Mouse (Mus musculus) kidney, postnatal 36 days (tissue): ENCODE measurements around the gene Isca1.
"Not testable (repeated sequence)": the region's sequence is repeated elsewhere in the genome, so short reads cannot be mapped to it uniquely, and the experiment has no call there.

Source experiments
- DNase-seq, 2 experiments: peaks; one replicate each; pipeline ENCODE4 v3.0.0; 2021 to 2022; ENCODE audit warnings: mixed read lengths in 2 of 2

Gene Isca1

DNA sequence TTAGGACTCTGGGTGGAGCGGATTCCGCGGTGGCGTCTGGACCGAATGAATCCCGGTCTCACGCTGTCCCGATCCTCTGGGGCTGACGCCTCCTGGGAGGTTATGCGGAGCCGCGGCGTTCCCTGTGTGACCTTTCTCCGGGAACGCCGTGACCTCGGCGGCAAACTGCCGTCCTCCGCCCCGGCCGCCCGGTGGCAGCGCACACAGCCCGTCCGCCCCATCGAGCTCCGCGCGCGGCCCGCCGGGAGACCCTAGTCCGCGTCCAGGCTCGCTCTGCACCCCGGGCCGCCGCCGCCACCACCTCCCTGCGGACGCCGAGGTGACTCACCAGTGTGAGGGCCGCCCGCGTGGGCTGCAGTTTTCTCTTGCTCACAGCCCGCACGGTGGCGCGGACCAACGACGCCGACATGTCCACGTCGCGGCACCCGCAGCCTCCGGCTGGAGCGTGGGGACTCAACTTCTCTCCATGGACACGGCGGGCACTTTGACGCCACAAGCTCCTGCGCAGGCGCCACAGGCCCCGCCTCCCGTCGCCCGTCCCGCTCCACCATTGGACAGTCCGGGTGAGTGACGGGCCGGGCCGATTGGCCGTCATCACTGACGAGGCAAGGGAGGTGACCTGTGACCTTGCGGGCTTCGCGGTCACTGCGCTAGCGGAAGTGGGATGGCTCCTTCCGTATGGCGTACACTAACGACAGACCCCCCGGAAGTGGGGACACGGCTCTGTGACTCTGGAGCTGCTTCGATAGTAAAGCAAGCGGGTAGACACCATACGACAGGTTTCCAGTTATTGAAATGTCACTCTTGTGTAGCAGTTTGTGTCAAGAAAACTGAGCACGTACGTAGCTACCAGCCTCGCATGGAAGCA is at the start of gene Isca1:
Isca1 (minus strand) TSS at position 515 of the 868 bp plus-strand sequence.
- peak; percentile 98 to 99 for DNase-seq

DNA sequence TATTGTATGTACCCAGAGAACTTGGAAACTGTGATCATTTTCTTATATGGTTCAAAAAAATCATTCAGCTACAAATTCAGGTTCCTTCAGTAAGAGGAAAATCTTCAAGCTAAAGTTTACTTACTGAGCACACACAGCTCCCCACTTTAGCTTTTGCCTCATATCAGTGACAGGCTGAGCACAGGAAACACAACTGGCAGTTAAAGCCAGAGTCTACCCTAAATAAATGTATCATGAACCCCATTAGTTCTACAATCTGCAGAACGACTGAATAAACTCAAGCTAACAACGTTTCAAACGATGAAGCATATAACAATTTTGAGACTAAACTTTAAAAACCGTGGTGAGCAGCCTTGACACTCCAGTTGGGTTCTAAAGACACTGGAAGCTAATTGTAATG is 47.7 kb upstream of the Isca1 start:
- DNase-seq = no peak

DNA sequence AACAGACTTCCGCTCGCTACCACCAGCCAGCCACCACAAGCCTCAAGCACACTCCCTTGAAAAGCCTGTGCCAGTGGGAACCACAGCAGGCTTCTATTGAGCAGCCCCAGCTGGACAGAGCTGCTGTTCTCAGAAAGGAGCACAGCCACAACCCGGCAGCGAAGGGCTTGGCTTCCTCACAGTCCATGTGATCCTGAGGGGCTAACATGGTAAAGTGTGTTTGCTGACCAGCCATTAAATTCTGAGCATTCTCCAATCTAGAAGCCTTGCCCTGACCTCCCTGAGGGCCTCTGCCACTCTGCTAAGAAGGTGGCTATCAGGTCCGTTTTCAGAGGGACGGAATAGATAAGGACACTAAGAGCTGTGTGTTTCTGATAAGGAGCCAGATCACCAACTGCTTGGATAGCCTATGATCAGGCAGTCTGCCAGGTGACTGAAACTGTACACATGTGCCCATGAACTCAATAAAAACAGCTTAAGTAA is 44.5 kb upstream of the Isca1 start:
- DNase-seq = no peak

DNA sequence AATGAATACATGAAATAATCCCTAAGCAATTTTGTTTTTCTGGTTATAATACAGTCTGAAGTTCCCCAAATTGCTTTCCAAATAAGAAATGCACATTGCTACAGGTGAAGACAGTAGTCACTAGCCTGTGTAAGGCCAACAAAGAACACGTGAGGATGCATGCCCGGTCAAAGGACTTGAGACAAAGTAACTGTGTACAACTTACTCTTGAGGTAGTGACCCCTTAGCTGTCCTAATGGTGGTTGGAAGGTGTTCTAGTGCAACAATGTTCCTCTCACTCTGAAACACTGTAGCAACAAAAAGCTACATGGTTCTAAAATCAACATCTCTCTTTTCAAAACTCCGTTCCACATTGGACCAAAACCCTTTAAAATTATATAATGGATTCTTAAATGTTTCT is 42.0 kb upstream of the Isca1 start:
- DNase-seq = no peak

DNA sequence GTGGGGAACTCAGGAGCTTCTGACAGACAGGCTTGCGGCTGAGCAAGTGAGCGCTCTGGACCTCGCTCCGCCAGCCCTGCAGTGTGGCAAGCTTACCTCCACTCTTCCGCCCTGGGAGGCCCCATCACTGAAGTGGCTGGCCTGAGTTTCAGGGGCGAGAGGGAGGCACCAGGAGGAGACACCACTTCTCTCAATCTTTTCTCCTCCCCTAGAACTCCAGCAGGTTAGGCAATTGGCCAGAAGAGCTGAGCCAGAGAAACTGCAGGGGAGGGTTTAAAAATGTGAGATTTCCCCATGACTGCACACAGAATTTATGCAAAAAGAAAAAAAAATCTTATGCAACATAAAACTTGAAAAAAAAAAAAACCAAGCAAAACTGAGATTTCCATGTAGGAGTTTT is 31.4 kb upstream of the Isca1 start:
- peak; percentile 22 to 31 for DNase-seq

DNA sequence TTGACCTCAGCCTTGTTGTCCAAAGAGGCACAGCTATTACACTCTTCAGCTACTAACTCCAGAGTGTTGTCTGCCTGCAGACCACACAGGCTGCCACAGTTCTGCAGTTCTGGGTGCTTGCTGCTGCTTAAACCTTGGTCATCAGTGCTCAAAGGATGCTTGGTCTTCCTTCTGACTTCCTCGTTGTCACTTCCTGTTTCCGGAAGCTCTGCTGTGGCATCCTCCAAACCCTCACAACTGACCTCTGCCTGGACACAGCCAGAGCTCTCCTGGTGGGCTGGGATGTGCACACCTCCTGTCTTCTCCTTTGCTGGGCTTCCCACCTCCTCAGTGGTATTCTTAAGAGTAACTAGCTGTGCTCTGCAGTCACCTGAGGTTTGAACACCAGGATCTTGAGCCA is 30.5 kb upstream of the Isca1 start:
- no peak for DNase-seq

DNA sequence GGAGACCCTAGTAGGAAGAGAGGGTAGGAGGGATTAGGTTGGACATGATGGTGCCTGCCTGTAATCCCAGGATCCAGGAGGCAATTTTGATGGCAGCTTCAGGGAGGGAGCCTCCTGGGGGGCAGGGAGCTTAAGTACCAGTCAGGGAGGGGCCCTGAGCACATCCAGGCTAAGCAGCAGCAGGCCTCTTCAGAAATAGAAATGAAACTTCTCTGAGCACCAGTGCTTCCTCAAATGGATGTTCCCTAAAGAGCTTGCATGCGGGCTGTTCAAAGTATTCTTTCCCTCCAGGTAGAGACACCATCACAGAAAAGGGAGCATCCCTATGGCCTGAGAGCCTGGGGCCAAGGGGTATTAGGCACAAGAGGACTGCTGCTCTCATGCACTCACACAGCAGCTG is 28.7 kb upstream of the Isca1 start:
- no peak for DNase-seq

DNA sequence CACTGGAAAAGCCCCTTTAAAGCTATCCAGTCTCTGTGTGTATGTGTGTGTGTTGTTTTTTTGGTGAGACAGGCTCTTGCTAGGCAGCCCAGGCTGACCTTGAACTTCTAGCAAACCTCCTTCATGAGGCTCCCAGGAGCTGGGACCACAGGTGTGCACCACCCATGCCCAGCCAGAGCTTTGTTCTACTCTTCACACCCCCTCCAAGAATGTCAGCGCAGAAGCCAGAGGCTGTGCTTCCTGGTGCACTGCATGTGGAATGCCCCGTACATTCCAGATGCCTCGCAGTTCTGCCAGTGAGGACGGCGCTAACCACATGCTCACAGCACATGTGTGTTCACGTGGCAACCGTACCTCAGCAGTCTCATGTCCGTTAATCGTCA is 26.8 kb upstream of the Isca1 start:
- DNase-seq = no peak

DNA sequence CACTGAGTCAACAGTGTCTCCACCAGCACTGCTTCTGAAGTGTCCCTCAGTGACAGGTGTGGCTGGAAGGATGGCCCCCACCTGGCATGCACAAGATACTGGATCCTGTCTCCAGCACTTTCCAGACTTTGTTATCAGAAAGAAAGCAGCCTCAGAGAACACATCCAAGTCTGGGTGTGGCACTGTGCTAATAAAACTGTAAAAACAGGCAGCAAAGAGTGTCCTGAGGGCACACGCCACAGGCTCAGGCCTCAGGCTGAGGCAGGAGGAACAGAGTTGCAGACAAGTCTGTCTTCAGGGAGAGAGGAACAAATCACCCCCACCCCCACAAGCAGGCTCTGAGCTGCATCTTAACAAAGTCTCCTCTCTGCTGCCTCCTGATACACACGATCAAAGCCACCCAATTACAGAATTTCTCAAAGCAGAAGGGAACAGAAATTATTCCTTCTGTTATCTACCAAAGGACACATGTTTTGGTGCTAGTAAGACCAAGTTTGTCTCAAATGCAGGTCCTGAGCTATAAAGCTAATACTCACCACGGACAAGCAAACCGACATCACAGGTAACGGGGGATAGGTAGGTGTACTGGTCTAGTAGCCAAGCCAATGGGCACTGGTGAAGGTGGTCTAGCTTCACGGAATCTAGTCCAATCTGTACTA is 26.3 kb upstream of the Isca1 start:
- no peak for DNase-seq

DNA sequence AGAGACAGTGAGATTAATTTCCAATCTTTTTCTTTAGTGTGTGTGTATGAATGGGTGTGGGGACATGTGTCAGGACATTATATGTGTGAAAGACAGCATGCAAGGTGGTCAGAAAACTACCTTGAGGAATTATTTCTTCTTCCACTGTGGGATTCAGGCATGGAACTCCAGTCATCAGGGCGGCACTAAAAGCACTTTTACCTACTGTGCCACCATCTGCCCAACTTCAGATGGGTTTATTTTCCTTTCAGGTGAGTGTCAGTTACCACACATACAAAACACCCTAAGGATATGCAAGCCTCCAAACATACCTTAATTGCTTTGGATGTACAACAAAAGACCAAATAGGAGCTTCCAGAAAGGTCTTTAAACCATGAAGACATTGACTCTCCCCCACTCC is 25.2 kb upstream of the Isca1 start:
- DNase-seq = no peak

DNA sequence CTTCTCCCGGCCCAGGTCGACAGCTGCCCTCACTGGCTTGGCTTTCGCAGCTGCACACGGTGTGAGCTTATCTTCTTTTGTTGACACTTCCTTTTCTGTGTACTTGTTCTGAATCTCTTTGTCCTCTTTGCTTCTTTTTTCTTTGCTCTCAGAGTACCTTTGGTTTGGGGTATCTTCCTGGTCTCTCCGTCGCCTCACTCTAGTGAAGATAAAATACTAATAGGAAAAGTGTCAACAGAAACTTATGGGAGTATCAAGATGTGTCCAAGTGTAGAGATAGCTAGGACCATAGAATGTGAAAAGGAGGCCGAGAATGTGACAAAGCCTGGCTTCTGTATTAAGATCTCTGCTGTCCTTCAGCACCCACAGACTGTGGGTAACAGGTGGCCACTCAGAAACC is 12.5 kb upstream of the Isca1 start, which contains the start of gene Gm49354:
Gm49354 (minus strand) TSS at position 101 of the 400 bp plus-strand sequence.
- no peak for DNase-seq

DNA sequence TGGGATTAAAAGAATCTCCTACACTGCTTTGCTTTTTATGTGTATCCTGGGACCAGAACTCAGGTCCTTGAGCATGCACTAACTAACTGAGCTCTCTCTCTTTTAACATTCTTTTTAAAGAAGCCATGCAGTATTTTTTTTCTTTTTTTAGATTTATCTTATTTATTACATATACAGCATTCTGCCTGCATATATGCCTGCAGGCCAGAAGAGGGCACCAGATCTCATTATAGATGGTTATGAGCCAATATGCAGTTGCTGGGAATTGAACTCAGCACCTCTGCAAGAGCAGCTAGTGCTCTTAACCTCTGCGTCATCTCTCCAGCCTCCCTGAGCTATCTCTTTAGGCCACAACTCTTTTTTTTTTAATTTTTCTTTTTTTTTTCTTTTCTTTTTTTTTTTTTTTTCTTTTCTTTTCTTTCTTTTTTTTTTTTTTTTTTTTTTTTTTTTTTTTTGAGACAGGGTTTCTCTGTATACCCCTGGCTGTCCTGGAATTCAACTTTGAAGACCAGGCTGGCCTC is 10.2 kb upstream of the Isca1 start:
- DNase-seq = not testable (repeated sequence)

DNA sequence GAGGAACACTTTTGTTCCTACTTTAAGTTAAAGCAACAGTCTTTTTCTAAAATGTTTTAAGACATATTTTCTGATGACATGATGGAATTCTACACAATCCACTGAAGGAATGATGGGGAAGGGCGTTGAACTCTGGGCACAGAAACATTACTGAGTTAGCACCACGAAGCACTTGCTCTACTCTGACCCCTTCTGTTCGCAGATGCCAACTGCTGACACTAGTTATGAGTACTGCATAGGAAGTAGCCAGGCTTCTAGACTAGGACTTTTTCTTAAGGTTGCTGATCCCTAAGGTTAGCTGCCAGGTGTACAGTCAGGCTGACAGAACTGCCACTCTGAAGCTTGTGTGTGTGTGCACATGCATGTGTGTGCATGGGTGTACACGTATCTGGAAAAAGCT is 9.6 kb upstream of the Isca1 start:
- peak; percentile 20 to 55 for DNase-seq

DNA sequence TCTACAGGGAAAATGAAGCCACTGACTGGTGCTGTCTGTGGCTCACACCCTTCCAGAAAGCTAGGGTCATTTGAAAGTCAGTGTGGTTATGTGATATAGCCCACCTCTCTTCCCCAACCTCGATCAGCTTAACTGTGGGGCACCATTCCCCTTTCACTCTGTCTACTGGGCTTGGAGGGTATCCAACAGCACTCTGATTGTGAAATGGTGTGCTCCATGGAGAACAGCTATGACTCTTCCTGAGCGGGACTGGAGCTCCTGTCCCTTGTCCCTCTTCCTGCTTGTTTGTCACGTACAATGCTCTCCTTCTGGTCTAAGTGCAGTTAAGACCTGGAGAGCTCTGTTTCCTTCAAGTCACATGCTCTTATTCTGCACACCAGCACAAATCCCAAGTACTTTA is 5.6 kb upstream of the Isca1 start:
- no peak for DNase-seq

DNA sequence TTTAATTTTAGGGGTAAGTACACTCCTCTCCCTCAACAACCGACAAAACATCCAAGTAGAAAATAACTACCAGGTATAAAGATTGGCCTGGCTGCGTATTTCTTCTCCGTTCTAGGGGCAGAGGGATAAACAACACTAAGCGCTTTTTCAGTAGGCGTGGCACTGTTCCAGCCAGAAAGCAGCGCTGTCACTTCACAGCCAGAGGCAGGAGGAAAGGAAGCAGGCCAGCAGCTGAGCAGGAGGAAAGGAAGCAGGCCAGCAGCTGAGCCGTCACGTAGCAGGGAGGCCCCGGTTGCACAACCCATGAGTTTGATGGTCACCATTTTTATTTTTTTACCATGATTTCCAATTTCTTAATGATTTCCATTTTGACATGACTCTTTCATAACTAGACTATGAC is 1.6 kb upstream of the Isca1 start:
- peak; percentile 82 to 86 for DNase-seq

DNA sequence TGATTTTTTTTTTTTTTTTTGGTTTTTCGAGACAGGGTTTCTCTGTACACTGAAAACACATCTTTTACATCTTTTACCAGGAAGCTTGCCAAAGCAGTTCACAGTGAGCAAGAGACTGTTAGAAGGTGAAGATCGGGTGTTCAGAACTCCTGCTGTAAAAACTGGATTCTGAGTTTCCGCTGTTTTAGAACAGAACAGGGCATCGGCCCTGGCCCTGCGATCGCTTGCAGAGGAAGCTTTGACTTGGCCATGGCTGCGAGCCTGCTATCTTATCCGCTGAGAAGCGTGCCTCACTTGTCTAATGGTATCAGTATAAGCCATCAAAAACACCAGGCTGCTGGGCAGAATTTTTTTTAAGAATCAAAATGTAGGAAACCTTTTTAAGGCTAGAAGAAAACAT is 1.2 kb upstream of the Isca1 start:
- no peak for DNase-seq

DNA sequence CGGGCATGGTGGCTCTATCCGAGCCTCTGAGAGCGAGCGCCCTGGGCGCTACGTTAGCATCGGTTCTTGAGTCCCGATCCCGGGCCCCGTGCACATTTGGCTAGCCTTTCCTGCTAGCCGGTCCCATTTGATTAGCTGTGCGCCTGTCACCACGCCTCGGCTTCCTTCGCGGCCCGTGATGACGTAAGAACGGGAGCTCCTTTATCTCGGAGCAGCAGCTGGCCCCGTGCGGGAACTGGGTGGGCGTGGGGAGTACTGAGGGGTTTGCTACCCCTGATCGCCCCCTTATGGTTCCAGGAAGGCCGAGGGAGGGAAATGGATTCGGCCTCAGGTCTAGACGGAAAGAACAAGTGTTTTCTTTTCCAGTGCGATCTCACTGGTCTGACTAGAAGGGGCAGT is 553 bp upstream of the Isca1 start:
- peak; percentile 85 for DNase-seq

DNA sequence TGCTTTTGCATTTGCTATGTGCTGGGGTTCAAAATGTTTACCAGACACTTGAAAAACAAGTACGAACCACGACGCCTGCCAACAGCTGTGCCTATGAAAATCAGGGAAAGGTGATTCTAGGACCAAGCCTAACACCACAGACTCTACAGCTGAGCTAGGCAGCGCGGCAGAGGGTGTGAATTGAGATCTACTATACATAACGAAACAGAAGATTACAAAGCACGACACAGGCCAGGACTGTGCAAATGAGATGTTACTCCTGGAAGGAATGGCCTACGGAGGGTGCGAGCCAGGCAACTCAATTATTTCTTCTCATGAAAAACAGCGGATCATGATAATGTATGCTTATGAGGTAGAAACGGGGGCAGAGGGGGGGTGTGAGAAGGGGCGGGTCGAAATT is 1.1 kb downstream of the Isca1 start:
- peak; percentile 13 to 22 for DNase-seq

DNA sequence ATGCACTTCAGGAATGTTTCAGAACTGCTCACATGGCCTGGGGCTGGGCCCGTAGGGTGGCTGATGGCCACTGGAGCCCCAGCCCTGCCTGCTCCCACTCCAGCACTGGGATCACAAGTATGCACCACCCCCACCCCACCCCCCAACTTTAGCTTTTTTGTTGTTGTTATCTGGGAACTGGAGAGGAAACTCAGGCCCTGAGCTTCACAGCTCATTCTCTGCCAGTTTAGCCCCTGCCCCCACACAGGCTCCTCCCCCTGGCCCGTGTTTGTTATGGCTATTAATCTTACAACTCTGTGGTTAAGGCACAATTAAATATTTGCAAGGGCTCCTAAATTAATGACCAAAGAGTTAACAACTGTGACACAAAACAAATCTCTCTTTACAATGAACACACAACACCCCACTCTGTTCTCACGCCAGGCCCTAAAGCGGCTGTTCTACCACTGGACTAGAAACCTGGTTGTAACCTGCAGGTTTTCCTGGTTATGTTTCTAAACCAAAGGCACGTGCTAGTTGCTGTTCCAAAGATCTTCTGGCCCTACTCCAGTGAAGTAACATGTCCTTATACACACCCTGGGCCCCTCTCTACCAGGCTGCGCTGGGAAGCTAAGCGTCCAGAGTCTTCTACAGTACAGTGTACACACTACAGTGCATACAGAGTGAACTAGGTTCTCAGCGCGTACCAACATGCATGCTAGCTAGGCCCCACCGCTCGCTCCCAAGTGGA is 2.7 kb downstream of the Isca1 start:
- peak; percentile 78 to 81 for DNase-seq

DNA sequence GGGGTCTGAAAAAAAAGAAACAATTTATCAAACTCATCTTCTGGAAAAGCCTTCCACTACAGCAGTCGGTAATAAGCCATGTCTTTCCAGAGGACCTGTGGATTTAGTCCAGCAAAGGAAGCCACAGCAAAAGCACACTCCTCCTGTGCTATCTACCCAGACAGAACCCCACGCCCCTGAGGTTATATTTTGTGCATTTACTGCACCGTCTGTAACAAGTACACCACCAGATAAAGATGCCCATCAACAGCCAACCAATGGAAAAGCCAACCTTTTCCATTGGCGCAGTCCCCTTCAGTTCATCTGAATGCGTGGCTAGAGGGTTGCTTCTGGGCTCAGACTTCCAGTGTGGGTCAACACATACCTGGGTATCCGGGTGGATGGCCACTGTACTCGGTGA is 6.8 kb downstream of the Isca1 start:
- no peak for DNase-seq

DNA sequence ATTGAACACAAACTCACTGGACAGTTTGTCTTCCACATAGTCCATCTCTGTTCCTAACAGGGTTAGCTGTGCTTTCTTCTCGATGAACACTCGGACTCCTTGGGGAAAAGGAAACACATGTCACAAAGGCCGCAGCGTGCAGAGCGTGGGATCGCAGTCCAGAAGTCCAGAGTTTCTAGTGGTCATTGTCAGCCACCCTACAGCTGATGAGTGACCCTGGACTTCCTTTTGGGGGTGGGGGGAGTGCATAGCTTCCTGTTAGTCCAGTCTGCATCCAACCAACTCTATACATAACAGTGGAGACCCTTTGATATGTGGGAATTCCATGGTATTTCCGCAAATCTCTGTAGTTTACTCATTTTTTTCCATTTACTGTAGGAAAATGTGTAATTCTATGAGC is 12.7 kb downstream of the Isca1 start:
- no peak for DNase-seq

DNA sequence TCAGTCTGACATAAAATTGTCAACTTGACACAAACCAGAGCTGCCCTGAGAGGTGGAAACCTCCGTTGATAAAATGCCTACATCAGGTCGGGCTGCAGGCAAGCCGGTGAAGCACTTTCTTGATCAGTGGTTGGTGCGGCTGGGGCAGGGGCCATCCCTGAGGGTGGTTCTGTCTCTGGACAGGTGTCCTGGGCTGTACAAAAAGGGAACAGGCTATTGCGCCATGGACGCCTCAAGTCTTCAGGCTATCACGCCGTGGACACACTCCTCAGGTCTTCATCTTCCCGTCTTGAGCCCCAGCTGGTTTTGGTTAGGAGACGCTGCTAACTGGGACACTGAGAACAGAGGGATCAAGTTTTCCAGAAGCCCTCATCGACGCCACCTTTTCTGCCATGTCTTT is 19.3 kb downstream of the Isca1 start:
- DNase-seq = no peak

DNA sequence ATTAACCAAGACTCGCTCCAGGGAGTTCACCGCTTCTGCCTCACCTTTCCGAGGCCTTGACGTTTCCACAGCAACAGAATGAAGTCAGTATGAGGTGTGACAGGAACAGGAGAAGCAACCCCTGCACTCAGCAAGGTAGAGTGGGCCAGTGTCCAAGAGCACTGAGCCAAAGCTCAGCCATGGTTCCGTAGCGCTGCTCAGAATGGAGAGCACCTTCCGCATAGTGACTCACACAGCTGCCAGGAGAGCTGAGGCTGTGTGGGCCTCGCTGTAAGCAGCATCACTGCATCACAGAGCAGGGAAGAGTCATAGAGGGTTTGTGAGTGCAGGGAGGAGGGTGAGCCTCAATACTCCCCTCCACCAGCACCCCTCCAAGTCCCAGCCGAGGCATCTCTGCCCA is 22.9 kb downstream of the Isca1 start, which contains the start of gene 1700014D04Rik:
1700014D04Rik (minus strand) TSS at position 42 of the 400 bp plus-strand sequence.
- DNase-seq = peak; percentile 50 to 62
